Mouse (Mus musculus): ENCODE data around the gene Cdc42bpg. TPM values are rescaled to one million over a fixed set of nuclear protein-coding genes. Genes with fewer than 3 reads are reported as not detected.
"Not testable (repeated sequence)": the region's sequence is repeated elsewhere in the genome, so short reads cannot be mapped to it uniquely, and the experiment has no call there.

Gene Cdc42bpg
- polyA plus RNA-seq, 1 experiment from 2014 or later: 1.8 TPM

DNA sequence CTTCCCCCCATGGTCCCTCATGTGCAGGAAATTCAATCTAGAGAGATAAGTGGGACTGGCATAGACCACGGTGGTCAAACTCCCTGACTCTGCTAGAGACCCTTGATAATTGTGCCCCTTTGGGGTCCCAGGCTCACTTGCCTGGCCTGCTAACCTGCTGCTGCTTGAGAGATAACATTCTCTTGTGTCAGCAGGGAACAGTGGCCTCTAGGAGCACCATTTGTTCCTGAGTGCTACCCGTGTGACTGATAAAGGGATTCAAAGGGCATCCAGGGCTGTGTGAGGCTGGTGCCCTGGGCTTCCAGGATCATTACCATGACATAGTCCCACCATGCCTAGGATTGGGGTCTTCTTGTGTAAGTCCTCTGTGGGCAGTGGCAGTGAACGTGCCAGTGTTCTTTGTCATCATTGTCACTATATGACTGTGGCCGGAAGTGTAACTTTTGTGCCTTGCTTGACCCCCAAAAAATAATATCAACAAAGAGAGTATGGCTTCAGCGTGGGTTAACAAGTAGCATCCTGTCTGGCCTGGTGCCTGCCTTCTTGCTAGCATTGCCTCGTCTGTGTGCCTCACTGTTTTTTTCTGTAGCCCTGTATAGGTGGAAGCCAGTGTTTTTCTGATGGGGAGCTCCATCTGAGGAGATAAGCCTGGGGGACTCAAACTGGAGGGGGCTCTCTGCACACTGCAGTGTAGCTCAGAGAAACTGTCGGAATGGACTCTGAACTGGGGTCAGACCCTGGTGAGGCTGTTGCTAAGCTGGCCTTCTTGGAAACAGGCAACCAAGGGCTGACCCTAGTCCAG, 20.4 kb upstream of the Cdc42bpg start:
- no peaks in the 10 kb centered on the region for H3K9me3 ChIP-seq (ENCODE audit: control insufficient read depth)
- H3K9ac ChIP-seq (ENCODE audit: low read depth, low read length): peak overlapping the region; percentile 23; the same call in 1 of the 2 replicates
- peak overlapping the region; percentile 30 for H3K4me2 ChIP-seq (replicated peaks; ENCODE audit: low read depth)
- H3K4me3 ChIP-seq (ENCODE audit: low read depth, low read length): no peak overlapping the region
- peak overlapping the region; percentile 83 for H3K27ac ChIP-seq (ENCODE audit: low read depth, low read length)
- no peaks in the 10 kb centered on the region for H3K27me3 ChIP-seq (replicated peaks; ENCODE audit: control insufficient read depth, insufficient read depth, low read length)
- ATAC-seq: peak; percentile 71
- peaks cover 46% of the 10 kb centered on the region for H3K36me3 ChIP-seq (ENCODE audit: control insufficient read depth, insufficient read depth)
- H3K4me1 ChIP-seq (replicated peaks; ENCODE audit: control insufficient read depth, insufficient read depth, low read length): peaks cover 16% of the 10 kb centered on the region
- peak; percentile 39 for TF ChIP-seq CTCF (IDR thresholded peaks at IDR 0.05; ENCODE audit: low read depth)
- WGBS: 36% methylated on average over 7 of the region's 7 CpGs

DNA sequence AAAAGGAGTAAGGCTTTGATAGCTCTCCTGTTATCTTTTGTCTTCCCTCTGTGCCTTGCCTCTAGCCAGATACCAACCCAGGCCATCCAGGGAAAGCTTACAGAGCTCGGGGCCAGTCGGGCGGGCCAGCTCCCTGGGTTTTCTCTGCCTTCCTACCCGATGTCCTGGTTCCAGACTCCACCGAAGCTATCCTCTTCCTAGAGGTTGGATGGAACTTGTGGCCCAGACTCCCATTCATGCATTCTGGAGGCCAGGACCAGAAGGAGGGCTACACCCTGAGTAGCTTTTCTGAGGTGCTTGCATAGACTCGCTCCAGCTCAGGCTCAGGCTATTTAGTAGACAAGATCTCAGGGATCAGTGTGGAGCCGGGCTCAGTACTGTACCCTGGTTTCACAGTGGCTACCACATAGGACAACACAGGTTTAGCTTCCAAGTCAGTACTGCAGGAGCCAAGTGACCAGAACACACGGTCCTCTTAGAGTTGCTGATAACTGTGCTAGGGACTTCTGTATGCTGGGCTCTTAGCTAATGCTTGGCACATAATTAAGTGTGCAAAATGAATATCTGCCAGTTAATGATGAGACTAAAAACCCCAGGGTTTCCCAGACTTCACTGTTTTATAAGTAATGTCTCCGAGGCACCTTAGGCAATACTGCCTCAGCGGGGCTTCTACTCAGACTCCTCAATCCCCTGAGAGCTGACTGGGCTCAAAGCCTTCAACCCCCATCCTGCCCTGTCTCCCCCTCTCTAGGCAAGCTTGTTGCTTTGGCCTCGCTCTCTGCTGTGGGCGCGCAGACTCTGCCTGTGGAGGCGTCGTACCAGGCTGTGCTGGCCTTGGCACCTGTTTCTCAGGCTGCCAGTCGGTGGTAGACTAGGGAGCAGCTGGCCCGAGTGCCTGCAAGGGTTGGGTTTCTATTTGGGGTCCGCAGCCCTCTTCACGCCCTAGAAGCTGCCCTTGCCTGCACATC, 19.5 kb upstream of the Cdc42bpg start:
- no peak for TF ChIP-seq CTCF (IDR thresholded peaks at IDR 0.05; ENCODE audit: low read depth)
- H3K9me3 ChIP-seq (ENCODE audit: control insufficient read depth): no peaks in the 10 kb centered on the region
- no peaks in the 10 kb centered on the region for H3K27me3 ChIP-seq (replicated peaks; ENCODE audit: control insufficient read depth, insufficient read depth, low read length)
- no peak for ATAC-seq
- H3K27ac ChIP-seq (ENCODE audit: low read depth, low read length): peak overlapping the region; percentile 83
- H3K4me3 ChIP-seq (ENCODE audit: low read depth, low read length): no peak overlapping the region
- H3K4me1 ChIP-seq (replicated peaks; ENCODE audit: control insufficient read depth, insufficient read depth, low read length): peaks cover 17% of the 10 kb centered on the region
- no peak overlapping the region for H3K4me2 ChIP-seq (replicated peaks; ENCODE audit: low read depth)
- peaks cover 37% of the 10 kb centered on the region for H3K36me3 ChIP-seq (ENCODE audit: control insufficient read depth, insufficient read depth)
- WGBS: 79% methylated on average over 19 of the region's 19 CpGs
- no peak overlapping the region for H3K9ac ChIP-seq (ENCODE audit: low read depth, low read length)

DNA sequence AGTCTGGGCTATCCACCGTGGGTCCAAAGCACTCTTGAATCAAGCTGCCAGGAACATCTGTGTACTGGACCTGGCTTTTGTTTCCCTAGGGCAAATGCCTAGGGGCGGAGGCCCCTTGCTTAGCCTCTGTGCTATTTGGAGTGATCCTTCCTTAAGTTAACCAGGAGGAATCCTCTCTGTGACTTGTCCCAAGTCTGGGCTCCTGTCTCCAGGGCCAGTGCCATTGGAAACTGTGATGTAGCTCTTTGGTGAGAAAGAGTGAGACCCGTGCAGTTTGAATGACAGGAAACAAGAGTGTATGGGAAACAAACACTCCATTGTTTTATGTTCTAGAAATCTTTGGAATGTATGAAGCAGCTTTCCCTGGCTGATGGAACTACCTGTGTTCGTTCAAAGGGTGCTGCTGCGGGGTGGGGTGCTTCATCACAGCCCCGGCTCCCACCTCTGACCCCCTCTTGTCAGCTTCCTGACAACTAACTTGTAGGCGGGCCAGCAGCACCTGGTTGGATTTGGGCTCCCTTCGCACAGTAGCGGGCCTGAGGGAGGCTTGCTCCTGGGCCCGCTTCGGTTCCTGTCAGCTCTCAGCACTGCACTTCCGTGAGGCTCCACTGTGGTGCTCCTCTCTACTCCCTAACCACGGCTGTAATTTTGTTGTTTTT, 17.9 kb upstream of the Cdc42bpg start:
- H3K27ac ChIP-seq (ENCODE audit: low read depth, low read length): peak overlapping the region; percentile 64; the same call in 1 of the 2 replicates
- H3K4me3 ChIP-seq (ENCODE audit: low read depth, low read length): no peak overlapping the region
- H3K36me3 ChIP-seq (ENCODE audit: control insufficient read depth, insufficient read depth): peaks cover 35% of the 10 kb centered on the region; the same call in 1 of the 2 replicates
- H3K4me1 ChIP-seq (replicated peaks; ENCODE audit: control insufficient read depth, insufficient read depth, low read length): peaks cover 17% of the 10 kb centered on the region
- TF ChIP-seq CTCF (IDR thresholded peaks at IDR 0.05; ENCODE audit: low read depth): no peak
- no peaks in the 10 kb centered on the region for H3K27me3 ChIP-seq (replicated peaks; ENCODE audit: control insufficient read depth, insufficient read depth, low read length)
- H3K9me3 ChIP-seq (ENCODE audit: control insufficient read depth): no peaks in the 10 kb centered on the region
- 57% methylated on average over 13 of the region's 13 CpGs for WGBS
- H3K9ac ChIP-seq (ENCODE audit: low read depth, low read length): no peak overlapping the region
- no peak for ATAC-seq
- H3K4me2 ChIP-seq (replicated peaks; ENCODE audit: low read depth): 0 out of 2 replicates have a peak overlapping the region, but pooled peaks have one; percentile 9

GRCm38 (mm10) chr19:6289696-6290238, 16.5 kb upstream of the Cdc42bpg start:
- Histone ChIP-seq H3K36me3 (ENCODE audit: control insufficient read depth, insufficient read depth) (peaks cover 39% of the 10 kb centered on the region), H3K9ac (ENCODE audit: low read depth, low read length) (peak overlapping the region; percentile 26; the same call in 1 of the 2 replicates), H3K9me3 (ENCODE audit: control insufficient read depth) (no peaks in the 10 kb centered on the region), H3K27ac (ENCODE audit: low read depth, low read length) (peak overlapping the region; percentile 66; the same call in 1 of the 2 replicates), H3K4me3 (ENCODE audit: low read depth, low read length) (no peak overlapping the region), H3K27me3 (replicated peaks; ENCODE audit: control insufficient read depth, insufficient read depth, low read length) (no peaks in the 10 kb centered on the region), H3K4me2 (replicated peaks; ENCODE audit: low read depth) (no peak overlapping the region; the same call in 1 of the 2 replicates), H3K4me1 (replicated peaks; ENCODE audit: control insufficient read depth, insufficient read depth, low read length) (peaks cover 17% of the 10 kb centered on the region)
- no peak for ATAC-seq
- WGBS: 88% methylated on average over 14 of the region's 14 CpGs
- TF ChIP-seq CTCF (IDR thresholded peaks at IDR 0.05; ENCODE audit: low read depth): peak; percentile 37

GRCm38 (mm10) chr19:6290720-6291116, 15.5 kb upstream of the Cdc42bpg start:
- Histone ChIP-seq H3K4me2 (replicated peaks; ENCODE audit: low read depth) (peak overlapping the region; percentile 27; the same call in 1 of the 2 replicates), H3K9ac (ENCODE audit: low read depth, low read length) (peak overlapping the region; percentile 48), H3K27ac (ENCODE audit: low read depth, low read length) (peak overlapping the region; percentile 96), H3K36me3 (ENCODE audit: control insufficient read depth, insufficient read depth) (peaks cover 46% of the 10 kb centered on the region), H3K4me1 (replicated peaks; ENCODE audit: control insufficient read depth, insufficient read depth, low read length) (peaks cover 14% of the 10 kb centered on the region)
- H3K4me3 ChIP-seq (ENCODE audit: low read depth, low read length); ATAC-seq; H3K9me3 ChIP-seq (ENCODE audit: control insufficient read depth); H3K27me3 ChIP-seq (replicated peaks; ENCODE audit: control insufficient read depth, insufficient read depth, low read length): not testable (repeated sequence)
- 52% methylated on average over 5 of the region's 6 CpGs for WGBS

Measured in intestine, postnatal 0 days (tissue).